Mouse (Mus musculus) CH12.LX (cell line): Measurements from ENCODE around the gene Atp8b3. TPM values are rescaled to one million over a fixed set of nuclear protein-coding genes. Genes with fewer than 3 reads are reported as not detected.

ENCODE experiments used
- DNase-seq: peaks from one replicate; pipeline ENCODE4 v3.0.0-alpha.2; 2013; ENCODE audit errors: extremely low read depth
- H3K27ac ChIP-seq: 2 replicates; pipeline ENCODE4 v1.5.1; 2012; ENCODE audit warnings: low read depth, mild to moderate bottlenecking, control low read depth, moderate library complexity; ENCODE audit not compliant: insufficient read depth
- H3K27me3 ChIP-seq: replicated peaks from 2 replicates; pipeline ENCODE3; 2012; ENCODE audit warnings: inconsistent platforms
- H3K36me3 ChIP-seq, 2 experiments: replicated peaks in 1 of 2; 2 replicates each; pipeline versions ENCODE3 to v1.6.1; 2012; ENCODE audit warnings: inconsistent platforms in 1 of 2, low read length in 1 of 2, mild to moderate bottlenecking in 1 of 2, mixed read lengths in 1 of 2, moderate library complexity in 1 of 2; ENCODE audit not compliant: control insufficient read depth in 1 of 2, insufficient read depth in 1 of 2
- H3K4me1 ChIP-seq, 2 experiments: 2 replicates each; pipeline ENCODE4 v1.6.1; 2012; ENCODE audit warnings: inconsistent platforms in 1 of 2, moderate library complexity in 1 of 2; ENCODE audit not compliant: insufficient read depth in 2 of 2, control insufficient read depth in 1 of 2
- H3K4me2 ChIP-seq: 2 replicates; pipeline ENCODE4 v1.6.1; 2012; ENCODE audit warnings: low read depth, mild to moderate bottlenecking, control low read depth; ENCODE audit not compliant: poor library complexity, insufficient read depth, severe bottlenecking
- H3K4me3 ChIP-seq, 3 experiments: fragments of 150-350 bp in 1 of 3; sonication (generic) in 1 of 3; replicated peaks in 1 of 3; 2 replicates each; pipeline versions ENCODE3 to v1.5.1; 2011 to 2012; ENCODE audit warnings: low read depth in 2 of 3, low read length in 2 of 3, mild to moderate bottlenecking in 2 of 3, moderate library complexity in 2 of 3, control low read depth in 1 of 3, improper control_type of control experiment in 1 of 3, inconsistent platforms in 1 of 3, mixed read lengths in 1 of 3; ENCODE audit not compliant: poor library complexity in 1 of 3
- H3K79me2 ChIP-seq: replicated peaks from 2 replicates; pipeline ENCODE4 v1.6.1; 2012; ENCODE audit warnings: mild to moderate bottlenecking, moderate library complexity; ENCODE audit not compliant: control insufficient read depth, poor library complexity, insufficient read depth, severe bottlenecking; ENCODE audit errors: extremely low read depth
- H3K9ac ChIP-seq: 2 replicates; pipeline ENCODE4 v1.6.1; 2012; ENCODE audit warnings: low read depth, mild to moderate bottlenecking, control low read depth, moderate library complexity; ENCODE audit not compliant: insufficient read depth
- H3K9me3 ChIP-seq: replicated peaks from 2 replicates; pipeline ENCODE3; 2012; ENCODE audit warnings: low read length, inconsistent platforms, mixed read lengths
- BHLHE40 ChIP-seq: IDR thresholded peaks from 2 replicates; pipeline ENCODE4 v1.6.1; 2011; ENCODE audit warnings: mild to moderate bottlenecking, low read depth, low read length, improper control_type of control experiment
- CHD1 ChIP-seq: IDR thresholded peaks from 2 replicates; pipeline ENCODE4 v1.6.1; 2012; ENCODE audit warnings: low read depth, low read length, improper control_type of control experiment, inconsistent platforms
- EP300 ChIP-seq: IDR thresholded peaks from 2 replicates; pipeline ENCODE4 v1.6.1; 2011; ENCODE audit warnings: low read length, improper control_type of control experiment
- GABPA ChIP-seq: IDR thresholded peaks from 2 replicates; pipeline ENCODE4 v1.6.1; 2012; ENCODE audit warnings: low read depth, low read length, improper control_type of control experiment, inconsistent platforms; ENCODE audit not compliant: insufficient replicate concordance
- HCFC1 ChIP-seq: IDR thresholded peaks from 2 replicates; pipeline ENCODE4 v1.6.1; 2012; ENCODE audit warnings: low read depth, mild to moderate bottlenecking, inconsistent platforms, low read length, improper control_type of control experiment
- IRF4 ChIP-seq: IDR thresholded peaks from 2 replicates; pipeline ENCODE4 v1.6.1; 2014; ENCODE audit warnings: low read depth, mild to moderate bottlenecking, inconsistent platforms, low read length, improper control_type of control experiment
- JUN ChIP-seq: IDR thresholded peaks from 2 replicates; pipeline ENCODE4 v1.6.1; 2011; ENCODE audit warnings: low read depth, mild to moderate bottlenecking, low read length, improper control_type of control experiment, moderate library complexity; ENCODE audit not compliant: insufficient read depth
- JUND ChIP-seq: conservative IDR thresholded peaks from 2 replicates; pipeline ENCODE4 v1.6.1; 2011; ENCODE audit warnings: low read depth, low read length, improper control_type of control experiment
- MAX ChIP-seq: IDR thresholded peaks from 2 replicates; pipeline ENCODE4 v1.6.1; 2011; ENCODE audit warnings: low read length, improper control_type of control experiment
- MAZ ChIP-seq: IDR thresholded peaks from 2 replicates; pipeline ENCODE4 v1.6.1; 2012; ENCODE audit warnings: low read depth, mild to moderate bottlenecking, inconsistent platforms, low read length, improper control_type of control experiment, moderate library complexity
- MXI1 ChIP-seq: IDR thresholded peaks from 2 replicates; pipeline ENCODE4 v1.6.1; 2011; ENCODE audit warnings: mild to moderate bottlenecking, low read depth, low read length, improper control_type of control experiment
- MYC ChIP-seq: IDR thresholded peaks from 2 replicates; pipeline ENCODE4 v1.6.1; 2011; ENCODE audit warnings: low read depth, mild to moderate bottlenecking, improper control_type of control experiment, low read length
- NELFE ChIP-seq: IDR thresholded peaks from 2 replicates; pipeline ENCODE4 v1.6.1; 2011; ENCODE audit warnings: low read depth, low read length, improper control_type of control experiment
- PAX5 ChIP-seq: IDR thresholded peaks from 2 replicates; pipeline ENCODE4 v1.6.1; 2012; ENCODE audit warnings: low read length, inconsistent platforms, mixed read lengths
- POLR2A ChIP-seq: IDR thresholded peaks from 2 replicates; pipeline ENCODE4 v1.6.1; 2011; ENCODE audit warnings: low read depth, mild to moderate bottlenecking, improper control_type of control experiment, low read length
- POLR2AphosphoS2 ChIP-seq: IDR thresholded peaks from 2 replicates; pipeline ENCODE4 v1.6.1; 2011; ENCODE audit warnings: low read depth, low read length, improper control_type of control experiment
- RAD21 ChIP-seq: IDR thresholded peaks from 2 replicates; pipeline ENCODE4 v1.6.1; 2011; ENCODE audit warnings: low read depth, mild to moderate bottlenecking, low read length, improper control_type of control experiment, moderate library complexity
- SIN3A ChIP-seq: IDR thresholded peaks from 2 replicates; pipeline ENCODE4 v1.6.1; 2012; ENCODE audit warnings: low read length, improper control_type of control experiment, inconsistent platforms
- SMC3 ChIP-seq: IDR thresholded peaks from 2 replicates; pipeline ENCODE4 v1.6.1; 2011; ENCODE audit warnings: low read depth, low read length, improper control_type of control experiment
- TBP ChIP-seq: conservative IDR thresholded peaks from 2 replicates; pipeline ENCODE4 v1.6.1; 2011; ENCODE audit warnings: low read depth, low read length, improper control_type of control experiment
- TCF12 ChIP-seq: IDR thresholded peaks from 2 replicates; pipeline ENCODE4 v1.6.1; 2014; ENCODE audit warnings: low read depth, mild to moderate bottlenecking, inconsistent platforms, low read length, improper control_type of control experiment
- UBTF ChIP-seq: IDR thresholded peaks from 2 replicates; pipeline ENCODE4 v1.6.1; 2012; ENCODE audit warnings: low read depth, mild to moderate bottlenecking, inconsistent platforms, low read length, improper control_type of control experiment, moderate library complexity
- ZKSCAN1 ChIP-seq: IDR thresholded peaks from 2 replicates; pipeline ENCODE4 v1.6.1; 2012; ENCODE audit warnings: low read depth, inconsistent platforms, low read length, improper control_type of control experiment, borderline replicate concordance
- ZNF384 ChIP-seq: IDR thresholded peaks from 2 replicates; pipeline ENCODE4 v1.6.1; 2012; ENCODE audit warnings: low read depth, low read length, improper control_type of control experiment, inconsistent platforms
- dilution Hi-C: fragments of 300-500 bp; cut with MboI; formaldehyde crosslinking; loops from 2 replicates; pipeline ENCODE4 v1.14.3; 2020; ENCODE audit warnings: low sequenced_read_pairs; ENCODE audit not compliant: extremely low pct_unique_long_range_greater_than_20kb, extremely low pct_ligation_motif_present
- in situ Hi-C: fragments of 300-500 bp; cut with MboI; formaldehyde crosslinking; loops from 3 replicates; pipeline ENCODE4 v1.14.3; 2019; ENCODE audit warnings: low sequenced_read_pairs, low pct_ligation_motif_present, low pct_unique_long_range_greater_than_20kb, mixed read lengths
- polyA plus RNA-seq: library from polyadenylated mRNA; unstranded; fragments of >175 nt; gene quantifications from 2 replicates; pipeline ENCODE4 v1.2.1, GENCODE M21; 2012; ENCODE audit warnings: low read depth; ENCODE audit not compliant: insufficient read length
- total RNA-seq, 2 experiments: library from RNA; depleted of rRNA; stranded (reverse); fragments of 300-350 nt in 1 of 2; fragments of >200 nt in 1 of 2; gene quantifications; 2 replicates each; pipeline ENCODE4 v1.2.3; 2012 to 2014

Atp8b3 gene
- total and polyA plus RNA-seq, 3 experiments, result 0.08 to 0.27 (median 0.21) TPM

DNA sequence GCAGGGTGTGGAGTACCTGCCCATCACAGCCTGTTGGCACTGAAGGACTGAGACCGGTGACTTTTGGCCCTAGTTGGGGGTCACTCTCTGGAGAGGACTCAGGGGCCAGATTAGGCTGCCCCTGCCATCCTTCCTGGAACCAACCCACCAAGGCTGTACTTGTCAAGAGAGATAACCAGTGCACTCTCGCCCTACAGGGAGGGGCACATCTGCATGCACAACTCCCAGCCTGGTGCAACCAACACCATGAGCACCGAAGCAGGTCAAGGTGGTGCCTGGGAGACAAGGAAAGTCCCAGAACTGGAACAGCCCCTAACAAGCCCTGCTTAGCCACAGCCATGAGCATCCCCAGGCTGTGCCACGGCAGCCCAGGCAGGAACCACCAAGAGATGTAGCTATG is 8.0 kb upstream of the Atp8b3 start:
- Histone ChIP-seq H3K9me3 (no peaks in the 10 kb centered on the region), H3K27me3 (no peaks in the 10 kb centered on the region), H3K36me3 (peaks cover 86 to 96% of the 10 kb centered on the region in 2 experiments), H3K4me3 (no peak overlapping the region), H3K4me1 (peaks cover 0 to 6% of the 10 kb centered on the region in 2 experiments; a peak in 1 of 4 replicates)
- dilution Hi-C loops, result no loop called here
- TF ChIP-seq MAX (no peak), SMC3 (no peak), RAD21 (no peak), ZKSCAN1 (no peak), TBP (no peak), UBTF (no peak), BHLHE40 (no peak), HCFC1 (no peak)
- TF ChIP-seq, all 38 proteins: peak for 0
- no peak overlapping the region for H3K4me2 ChIP-seq
- DNase-seq, result no peak
- H3K27ac ChIP-seq, result no peak overlapping the region
- H3K9ac ChIP-seq, result no peak overlapping the region
- in situ Hi-C loops, result no loop called here
- peaks cover 3% of the 10 kb centered on the region; the same call in 1 of the 2 replicates for H3K79me2 ChIP-seq

DNA sequence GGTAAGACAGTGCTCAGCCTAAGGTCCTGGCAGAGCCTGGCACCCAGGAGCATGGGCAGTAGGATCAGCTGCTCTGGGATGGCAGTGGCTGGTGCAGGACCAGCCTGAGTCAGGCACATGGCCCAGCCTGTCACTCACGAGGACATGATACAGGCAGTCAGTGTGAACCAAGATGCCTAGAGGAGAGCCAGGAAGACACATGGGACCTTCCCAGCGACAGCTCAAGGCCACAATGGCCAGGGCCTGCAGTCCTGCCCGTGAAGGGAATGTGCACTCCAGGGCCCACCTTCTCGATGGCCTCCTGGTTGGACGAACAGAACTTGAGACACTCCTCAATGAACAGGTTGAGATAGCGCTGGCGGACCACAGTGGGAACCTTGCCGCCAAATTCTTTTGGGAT is 6.7 kb upstream of the Atp8b3 start:
- dilution Hi-C loops (no loop called here), in situ Hi-C loops (no loop called here)
- H3K9ac ChIP-seq, result no peak overlapping the region
- TF ChIP-seq MYC (no peak), MAZ (no peak)
- H3K27ac ChIP-seq, result no peak overlapping the region
- H3K36me3 ChIP-seq, result peaks cover 87 to 97% of the 10 kb centered on the region in 2 experiments
- no peaks in the 10 kb centered on the region; the same call in 1 of the 2 replicates for H3K79me2 ChIP-seq
- no peak for DNase-seq
- H3K9me3 ChIP-seq, result no peaks in the 10 kb centered on the region
- no peaks in the 10 kb centered on the region for H3K27me3 ChIP-seq
- no peak overlapping the region for H3K4me2 ChIP-seq
- H3K4me1 ChIP-seq, result peaks cover 0 to 6% of the 10 kb centered on the region in 2 experiments; a peak in 1 of 4 replicates
- H3K4me3 ChIP-seq, result no peak overlapping the region

DNA sequence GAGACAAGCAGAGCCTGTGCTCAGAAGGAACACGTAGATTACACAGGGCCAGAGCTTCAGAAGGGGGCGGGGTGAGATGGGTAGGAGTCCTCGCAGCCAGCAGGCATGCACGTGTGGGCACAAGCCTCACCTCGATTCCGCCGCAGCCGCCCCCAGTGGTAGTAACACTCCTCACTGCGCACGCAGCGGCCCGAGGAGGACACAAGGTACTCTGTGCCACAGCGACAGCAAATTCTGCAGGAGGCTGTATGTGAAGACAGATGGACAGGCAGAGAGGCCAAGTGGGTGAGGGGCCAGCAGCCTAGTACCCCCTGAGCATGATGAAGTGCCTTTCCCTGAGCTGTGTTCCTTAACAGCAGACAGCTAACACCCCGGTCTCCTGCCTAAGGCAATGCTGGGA is 4.9 kb upstream of the Atp8b3 start:
- dilution Hi-C loops (no loop called here), in situ Hi-C loops (no loop called here)
- H3K4me3 ChIP-seq, result no peak overlapping the region
- no peak overlapping the region for H3K9ac ChIP-seq
- H3K9me3 ChIP-seq, result no peaks in the 10 kb centered on the region
- H3K27me3 ChIP-seq, result no peaks in the 10 kb centered on the region
- no peak overlapping the region for H3K4me2 ChIP-seq
- no peaks in the 10 kb centered on the region; the same call in 1 of the 2 replicates for H3K79me2 ChIP-seq
- TF ChIP-seq JUND (no peak), IRF4 (no peak), SIN3A (no peak), TBP (no peak), ZNF384 (no peak), NELFE (no peak), BHLHE40 (no peak), TCF12 (no peak), MXI1 (no peak), EP300 (no peak), PAX5 (no peak), POLR2AphosphoS2 (no peak), RAD21 (no peak), GABPA (no peak), CHD1 (no peak), POLR2A (no peak), JUN (no peak)
- no peak for DNase-seq
- H3K36me3 ChIP-seq, result peaks cover 73 to 84% of the 10 kb centered on the region in 2 experiments
- H3K27ac ChIP-seq, result no peak overlapping the region
- H3K4me1 ChIP-seq, result peaks cover under 1% of the 10 kb centered on the region in 2 experiments; a peak in 3 of 4 replicates
